Mouse (Mus musculus) forebrain, embryonic 14.5 days (tissue): ENCODE measurements at regions not wholly inside any gene's neighbourhood (a gene's known extent, or its start where the extent isn't known, plus 50 kb on each side); places are given as distances from the start of the nearest gene placed in this dataset.
A peak's percentile ranks its signal among the peaks of the same experiment; 100 is the strongest.
"Not testable (repeated sequence)": the region's sequence is repeated elsewhere in the genome, so short reads cannot be mapped to it uniquely, and the experiment has no call there.

Source experiments
- ATAC-seq: fragments of 200-750 bp; cut with Nextera tagmentation; 2 replicates; pipeline ENCODE4 v1.8.0; 2017; ENCODE audit warnings: mild to moderate bottlenecking, moderate library complexity
- DNase-seq: peaks from one replicate; pipeline ENCODE4 v3.0.0-alpha.2; 2015; ENCODE audit warnings: low spot score
- H3K27ac ChIP-seq: fragments of 300-500 bp; sonication (generic); 2 replicates; pipeline ENCODE4 v1.5.1; 2014; ENCODE audit warnings: low read depth, mild to moderate bottlenecking, control low read depth, low read length, moderate library complexity
- H3K27me3 ChIP-seq: fragments of 300-500 bp; sonication (generic); replicated peaks from 2 replicates; pipeline ENCODE4 v1.6.1; 2014; ENCODE audit warnings: low read length, control low read depth, mixed read lengths; ENCODE audit not compliant: control insufficient read depth, insufficient read depth
- H3K36me3 ChIP-seq: fragments of 300-500 bp; sonication (generic); 2 replicates; pipeline ENCODE4 v1.6.1; 2014; ENCODE audit warnings: low read length, control low read depth; ENCODE audit not compliant: control insufficient read depth, insufficient read depth
- H3K4me1 ChIP-seq: fragments of 300-500 bp; sonication (generic); 2 replicates; pipeline ENCODE4 v1.6.1; 2014; ENCODE audit warnings: antibody characterized with exemption, low read length, control low read depth; ENCODE audit not compliant: control insufficient read depth, insufficient read depth
- H3K4me2 ChIP-seq: fragments of 300-500 bp; sonication (generic); 2 replicates; pipeline ENCODE4 v1.6.1; 2014; ENCODE audit warnings: mild to moderate bottlenecking, control low read depth, low read length
- H3K4me3 ChIP-seq: fragments of 300-500 bp; sonication (generic); 2 replicates; pipeline ENCODE4 v1.5.1; 2014; ENCODE audit warnings: low read depth, low read length, control low read depth
- H3K9ac ChIP-seq: fragments of 300-500 bp; sonication (generic); 2 replicates; pipeline ENCODE4 v1.6.1; 2014; ENCODE audit warnings: mild to moderate bottlenecking, low read length, control low read depth, moderate library complexity
- H3K9me3 ChIP-seq: fragments of 300-500 bp; sonication (generic); replicated peaks from 2 replicates; pipeline ENCODE4 v1.6.1; 2016; ENCODE audit warnings: low read length, control low read depth, mixed read lengths; ENCODE audit not compliant: control insufficient read depth
- WGBS: fragments of 180-500 bp; shearing (Covaris S2); extraction: QIAGEN DNeasy Blood & Tissue Kit; methylation state at CpG from one replicate; pipeline ENCODE4 v1.1.7; 2014; 5-methylcytosine and 5-hydroxymethylcytosine counted together

DNA sequence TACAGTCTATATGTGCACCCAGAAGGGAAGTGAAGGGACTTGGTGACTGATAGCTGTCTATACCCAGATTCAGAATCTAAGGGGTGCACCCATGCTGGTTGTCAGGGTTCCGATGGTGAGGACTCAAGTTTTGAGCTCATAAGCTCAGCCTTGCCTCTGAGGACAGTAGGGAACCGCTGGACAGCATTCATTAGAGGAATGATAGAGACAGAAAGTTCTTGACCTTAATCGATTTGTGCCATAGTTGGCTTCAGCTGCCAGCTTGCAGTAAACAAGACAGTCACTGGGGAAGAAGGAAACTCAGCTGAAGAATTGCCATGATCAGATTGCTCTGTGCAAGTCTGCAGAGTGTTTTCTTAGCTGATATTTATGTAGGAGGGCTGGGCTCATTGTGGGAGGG lies 96.0 kb downstream of the Dmrta2 start:
- no peak overlapping the region for H3K27ac ChIP-seq
- H3K9me3 ChIP-seq, result no peaks in the 10 kb centered on the region
- no peaks in the 10 kb centered on the region for H3K27me3 ChIP-seq
- H3K4me2 ChIP-seq, result no peak overlapping the region
- DNase-seq (no peak), ATAC-seq (no peak)
- 84% methylated on average over 3 of the region's 3 CpGs for WGBS
- H3K4me1 ChIP-seq, result no peaks in the 10 kb centered on the region
- no peak overlapping the region for H3K9ac ChIP-seq
- no peak overlapping the region for H3K4me3 ChIP-seq
- no peaks in the 10 kb centered on the region for H3K36me3 ChIP-seq

DNA sequence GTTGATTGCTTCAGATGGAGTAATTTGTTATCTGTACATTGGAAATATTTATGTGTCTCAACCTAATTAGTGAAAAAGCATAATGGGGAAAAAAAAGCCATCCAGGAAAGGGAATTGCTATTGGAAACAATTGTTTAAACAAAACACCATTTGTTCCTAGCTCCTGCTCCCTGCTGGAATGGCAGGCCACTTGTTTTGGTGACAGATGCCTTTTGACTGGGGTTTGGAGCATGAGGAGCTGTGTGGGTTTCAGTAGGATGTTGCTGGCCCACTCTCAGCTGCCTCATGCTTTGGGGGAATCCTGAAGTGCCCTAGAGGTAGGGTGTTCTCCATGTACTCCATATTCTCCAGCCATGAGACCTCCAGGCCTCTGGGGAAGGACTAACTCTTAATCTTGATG lies 105.5 kb downstream of the Dmrta2 start:
- no peak overlapping the region for H3K9ac ChIP-seq
- no peak for ATAC-seq
- H3K4me3 ChIP-seq, result no peak overlapping the region
- DNase-seq, result no peak
- H3K4me1 ChIP-seq, result no peaks in the 10 kb centered on the region
- no peaks in the 10 kb centered on the region for H3K36me3 ChIP-seq
- no peak overlapping the region for H3K27ac ChIP-seq
- H3K27me3 ChIP-seq, result no peaks in the 10 kb centered on the region
- H3K9me3 ChIP-seq, result no peaks in the 10 kb centered on the region
- H3K4me2 ChIP-seq, result no peak overlapping the region

DNA sequence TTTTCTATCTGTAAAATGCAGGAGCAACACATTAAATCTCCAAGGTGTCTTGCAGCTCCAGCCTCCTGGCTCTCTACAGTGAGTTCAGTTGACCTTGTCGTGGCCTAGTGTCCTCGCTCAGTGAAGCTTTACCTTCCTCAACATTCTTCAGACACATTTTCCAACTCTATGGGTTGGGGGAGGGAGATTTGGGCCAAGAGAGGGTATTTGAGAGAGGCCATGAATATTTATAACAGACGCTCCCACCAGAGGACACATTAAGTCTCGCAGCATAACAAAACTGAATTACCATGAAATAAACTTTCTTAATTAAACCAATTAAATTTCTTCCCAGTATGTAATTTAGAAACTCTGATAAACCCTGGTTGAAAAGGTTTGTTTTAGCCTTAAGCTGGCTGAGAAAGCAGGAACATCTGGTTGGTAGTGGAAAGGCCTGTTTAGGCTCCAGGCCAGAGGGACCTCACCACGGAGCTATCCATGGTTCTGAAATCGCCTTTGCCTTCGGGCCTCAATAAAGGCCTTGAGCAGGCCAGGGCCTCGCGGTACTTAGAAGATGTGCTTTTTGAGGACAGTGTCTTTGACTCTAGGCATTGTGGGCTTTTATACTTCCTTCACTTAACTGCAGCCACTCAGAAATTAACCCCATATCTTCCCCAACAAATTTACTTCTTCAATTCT lies 109.9 kb downstream of the Dmrta2 start:
- 27% methylated on average over 9 of the region's 9 CpGs for WGBS
- Histone ChIP-seq H3K9me3 (no peaks in the 10 kb centered on the region), H3K4me3 (no peak overlapping the region), H3K27me3 (no peaks in the 10 kb centered on the region), H3K36me3 (no peaks in the 10 kb centered on the region), H3K27ac (no peak overlapping the region), H3K4me2 (no peak overlapping the region), H3K9ac (no peak overlapping the region), H3K4me1 (no peaks in the 10 kb centered on the region)
- ATAC-seq, result no peak
- DNase-seq, result peak; percentile 70

DNA sequence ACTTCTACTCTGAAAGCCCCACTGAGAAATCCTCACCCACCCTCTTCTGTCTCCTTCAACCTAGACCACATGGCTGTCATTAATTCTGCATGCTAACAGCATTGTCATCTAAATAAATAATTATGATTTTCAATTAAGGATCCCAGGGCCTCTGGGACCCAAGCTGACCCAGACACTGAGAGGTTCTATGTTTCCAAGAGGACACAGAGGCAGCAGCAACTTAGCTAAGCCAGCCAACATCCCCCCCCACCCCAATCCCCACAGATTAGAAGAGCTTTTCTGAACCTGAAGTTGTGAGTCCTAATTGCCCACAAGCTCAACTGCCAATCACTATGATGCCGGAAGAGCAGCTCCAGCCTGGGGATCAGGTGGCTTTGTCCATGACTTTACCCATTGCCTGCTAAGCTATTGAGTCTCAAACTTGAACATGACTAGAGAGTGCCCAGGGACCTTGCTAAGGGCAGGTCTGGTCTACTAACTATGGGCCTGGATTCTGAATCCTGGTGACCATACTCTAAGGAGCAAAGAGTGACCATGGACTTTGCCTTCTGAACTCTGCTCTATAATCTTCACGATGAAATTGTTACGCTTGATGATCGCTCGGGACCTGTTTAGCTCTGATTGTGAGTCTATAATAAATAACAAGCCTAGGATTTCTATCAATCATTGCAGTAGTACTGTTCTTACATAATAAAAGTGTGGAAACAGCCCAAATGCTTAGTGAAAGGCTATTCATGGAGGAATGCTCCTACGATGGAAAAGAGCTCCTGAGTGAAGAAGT lies 115.4 kb downstream of the Dmrta2 start:
- Histone ChIP-seq H3K4me2 (no peak overlapping the region), H3K4me3 (no peak overlapping the region), H3K27me3 (no peaks in the 10 kb centered on the region), H3K4me1 (no peaks in the 10 kb centered on the region), H3K27ac (no peak overlapping the region), H3K9me3 (no peaks in the 10 kb centered on the region), H3K9ac (no peak overlapping the region), H3K36me3 (no peaks in the 10 kb centered on the region)
- WGBS, result 91% methylated on average over 6 of the region's 6 CpGs
- DNase-seq, result no peak
- no peak for ATAC-seq

DNA sequence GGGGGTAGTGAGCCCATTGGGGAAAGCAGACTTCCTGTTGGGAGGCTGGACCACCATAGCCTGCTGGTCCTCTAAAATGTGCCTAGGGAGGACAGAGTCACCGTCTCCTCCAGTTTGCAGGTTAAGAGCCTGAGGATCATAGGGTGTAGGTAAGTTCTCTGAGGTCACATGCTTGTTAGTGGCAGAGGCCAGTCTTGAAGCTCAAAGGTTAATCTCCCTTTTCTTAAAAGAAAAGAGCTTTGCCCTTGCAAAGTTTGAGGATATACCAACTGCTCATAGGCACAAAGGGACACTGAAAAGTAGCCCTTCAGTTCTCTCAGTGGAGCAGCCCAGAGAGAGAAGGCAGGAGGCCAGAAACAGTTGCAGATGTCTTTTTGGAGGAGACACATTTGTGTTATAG lies 116.7 kb downstream of the Dmrta2 start:
- no peak overlapping the region for H3K9ac ChIP-seq
- no peaks in the 10 kb centered on the region for H3K36me3 ChIP-seq
- H3K4me3 ChIP-seq, result no peak overlapping the region
- ATAC-seq, result no peak
- 85% methylated on average over 1 of the region's 1 CpGs for WGBS
- no peak overlapping the region for H3K27ac ChIP-seq
- no peaks in the 10 kb centered on the region for H3K9me3 ChIP-seq
- H3K4me2 ChIP-seq, result no peak overlapping the region
- no peaks in the 10 kb centered on the region for H3K4me1 ChIP-seq
- no peaks in the 10 kb centered on the region for H3K27me3 ChIP-seq
- DNase-seq, result no peak

DNA sequence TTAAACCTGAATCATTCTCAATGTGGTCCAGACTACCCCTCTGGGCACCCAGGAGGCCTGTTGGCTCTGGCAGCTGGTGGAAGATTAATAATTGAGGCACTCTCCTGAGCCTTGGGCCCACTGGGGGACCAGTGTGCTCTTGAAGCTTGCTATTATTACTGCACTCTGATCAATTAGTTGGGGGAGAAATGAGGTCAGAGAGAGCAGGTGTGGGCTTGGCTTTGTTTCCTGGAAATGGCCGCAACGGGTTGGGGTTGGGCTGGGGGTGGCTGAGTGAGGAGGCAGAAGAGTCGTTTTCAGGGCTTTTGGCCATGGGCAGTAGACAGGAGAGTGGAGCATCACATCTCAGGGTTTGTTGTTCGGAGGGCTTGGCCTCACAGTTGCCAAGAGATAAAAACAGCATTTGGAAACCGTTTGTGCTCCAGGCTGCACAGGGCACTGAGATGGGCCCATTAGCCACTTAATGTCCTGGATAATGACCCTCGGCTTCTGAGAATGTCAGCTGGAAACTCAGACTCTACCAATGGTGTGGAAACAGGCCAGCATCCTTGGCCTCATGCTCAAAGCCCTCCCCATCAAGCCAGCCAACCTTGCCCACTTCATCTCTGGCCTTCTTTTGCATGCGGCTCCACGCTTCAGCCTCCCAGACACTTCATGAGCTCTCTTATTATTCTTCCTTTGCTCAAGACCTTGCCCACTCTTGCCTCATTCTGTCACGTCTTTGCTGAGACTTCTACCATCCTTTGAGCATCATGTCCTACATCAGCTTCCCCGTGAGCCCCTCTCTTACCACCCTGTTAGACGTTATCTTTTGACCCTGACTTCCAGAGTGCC lies 118.1 kb downstream of the Dmrta2 start:
- Histone ChIP-seq H3K4me2 (no peak overlapping the region), H3K4me1 (no peaks in the 10 kb centered on the region), H3K36me3 (no peaks in the 10 kb centered on the region), H3K4me3 (no peak overlapping the region), H3K9ac (no peak overlapping the region), H3K9me3 (no peaks in the 10 kb centered on the region), H3K27me3 (no peaks in the 10 kb centered on the region), H3K27ac (no peak overlapping the region)
- WGBS, result 74% methylated on average over 11 of the region's 11 CpGs
- DNase-seq (no peak), ATAC-seq (no peak)

DNA sequence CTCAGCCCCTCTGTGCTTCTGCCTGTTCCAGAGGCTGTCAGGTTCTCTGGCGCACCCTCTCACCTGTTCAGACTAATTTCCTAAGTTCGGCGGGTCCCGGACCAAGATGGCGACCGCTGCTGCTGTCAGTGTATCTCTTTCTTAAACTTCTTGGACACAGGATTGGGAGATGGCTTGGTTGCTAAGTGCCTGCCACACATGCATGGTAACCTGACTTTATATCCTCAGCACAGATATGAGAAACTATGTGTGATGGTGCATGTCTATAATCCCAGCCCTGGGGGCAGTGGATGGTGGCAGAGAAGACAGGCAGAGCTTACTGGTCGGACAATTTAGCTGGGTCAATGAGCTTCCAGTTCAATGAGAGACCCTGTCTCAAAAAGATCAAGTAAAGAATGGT lies 126.3 kb downstream of the Dmrta2 start:
- not testable (repeated sequence) for H3K27me3 ChIP-seq, H3K36me3 ChIP-seq, H3K27ac ChIP-seq, H3K9me3 ChIP-seq, H3K4me2 ChIP-seq, H3K4me1 ChIP-seq, H3K4me3 ChIP-seq, ATAC-seq, DNase-seq, H3K9ac ChIP-seq
- 92% methylated on average over 6 of the region's 7 CpGs for WGBS

DNA sequence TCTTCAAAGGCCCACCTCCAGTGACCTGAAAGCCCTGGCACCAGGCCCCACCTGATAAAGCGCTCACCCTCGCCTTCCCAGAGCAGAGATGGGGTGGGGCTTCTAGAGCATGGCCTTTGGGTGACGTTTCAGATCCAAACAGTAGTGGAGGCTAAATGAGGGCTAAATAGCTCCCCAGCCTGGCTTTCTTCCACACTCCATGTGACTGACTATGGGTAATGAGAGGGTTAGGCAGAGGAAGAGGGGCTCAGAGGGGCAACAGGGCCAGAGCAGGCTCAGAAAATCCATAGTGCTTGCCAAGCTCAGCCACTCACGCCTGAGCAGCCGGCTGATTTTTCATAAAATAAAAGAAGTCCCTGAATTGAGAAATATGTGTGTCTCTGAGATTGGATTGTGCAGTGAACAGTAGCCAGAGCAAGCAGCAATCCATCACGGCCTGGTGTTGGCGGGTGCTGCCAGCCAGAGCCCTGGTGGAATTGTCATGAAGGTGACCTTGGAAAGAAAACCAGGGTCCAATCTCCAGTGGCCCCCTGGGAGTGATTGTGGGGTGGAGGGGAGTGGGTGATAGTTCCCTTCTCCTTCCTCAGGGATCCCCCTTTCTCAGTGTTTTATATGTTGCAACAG lies 128.9 kb downstream of the Dmrta2 start:
- Histone ChIP-seq H3K36me3 (no peaks in the 10 kb centered on the region), H3K9me3 (no peaks in the 10 kb centered on the region), H3K4me3 (no peak overlapping the region), H3K9ac (no peak overlapping the region), H3K4me2 (no peak overlapping the region), H3K27me3 (no peaks in the 10 kb centered on the region), H3K27ac (no peak overlapping the region), H3K4me1 (no peaks in the 10 kb centered on the region)
- ATAC-seq, result no peak
- WGBS, result 76% methylated on average over 7 of the region's 7 CpGs
- no peak for DNase-seq
